Mouse (Mus musculus): ENCODE results near the gene Pard3b. TPM values are rescaled to one million over a fixed set of nuclear protein-coding genes. Genes with fewer than 3 reads are reported as not detected.

Pard3b gene
- polyA plus RNA-seq, 2 experiments = 0.44 to 1.4 TPM

DNA sequence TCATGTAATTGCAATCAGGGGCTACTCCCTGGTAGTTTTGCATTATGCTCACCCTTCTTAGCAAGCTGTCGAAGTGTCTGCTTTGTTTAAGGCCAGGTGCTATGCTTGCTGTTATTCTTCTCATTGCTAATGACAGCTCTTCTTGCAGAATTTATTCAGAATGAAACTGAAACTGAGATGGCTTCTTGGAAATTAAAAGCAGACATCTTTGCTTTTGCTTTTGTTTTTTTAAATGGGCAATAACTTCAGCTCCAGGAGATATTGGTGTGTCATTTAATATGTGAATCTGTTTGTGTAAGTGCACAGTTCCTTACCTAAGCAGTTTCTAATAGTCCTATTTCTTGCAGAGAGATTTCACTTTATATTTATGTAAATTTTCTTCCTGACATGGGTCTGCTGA, 562.3 kb downstream of the Pard3b start:
- Histone ChIP-seq H3K36me3 (replicated peaks; ENCODE audit: control insufficient read depth, insufficient read depth, low read depth) (no peaks in the 10 kb centered on the region), H3K9ac (replicated peaks) (no peak overlapping the region), H3K27ac (no peak overlapping the region), H3K4me1 (replicated peaks; ENCODE audit: control insufficient read depth in 2 of 2, insufficient read depth in 2 of 2, low read length in 1 of 2) (no peaks in the 10 kb centered on the region), H3K4me2 (ENCODE audit: low read depth) (no peak overlapping the region), H3K27me3 (ENCODE audit: control insufficient read depth, insufficient read depth, low read length) (no peaks in the 10 kb centered on the region), H3K4me3 (ENCODE audit: insufficient read depth in 1 of 2, low read depth in 2 of 2, low read length in 2 of 2) (no peak overlapping the region), H3K9me3 (ENCODE audit: control insufficient read depth, low read length) (no peaks in the 10 kb centered on the region)
- no peak for ATAC-seq (ENCODE audit: insufficient read depth)
- 56% methylated on average over 1 of the region's 1 CpGs for WGBS (ENCODE audit: insufficient replicate concordance)
- no peak for DNase-seq (ENCODE audit: low read depth in 3 of 3, low spot score in 3 of 3)
- TF ChIP-seq EP300 (IDR thresholded peaks at IDR 0.05; ENCODE audit: low read depth) = no peak
- TF ChIP-seq CTCF (IDR thresholded peaks at IDR 0.05; ENCODE audit: low read depth) = no peak

DNA sequence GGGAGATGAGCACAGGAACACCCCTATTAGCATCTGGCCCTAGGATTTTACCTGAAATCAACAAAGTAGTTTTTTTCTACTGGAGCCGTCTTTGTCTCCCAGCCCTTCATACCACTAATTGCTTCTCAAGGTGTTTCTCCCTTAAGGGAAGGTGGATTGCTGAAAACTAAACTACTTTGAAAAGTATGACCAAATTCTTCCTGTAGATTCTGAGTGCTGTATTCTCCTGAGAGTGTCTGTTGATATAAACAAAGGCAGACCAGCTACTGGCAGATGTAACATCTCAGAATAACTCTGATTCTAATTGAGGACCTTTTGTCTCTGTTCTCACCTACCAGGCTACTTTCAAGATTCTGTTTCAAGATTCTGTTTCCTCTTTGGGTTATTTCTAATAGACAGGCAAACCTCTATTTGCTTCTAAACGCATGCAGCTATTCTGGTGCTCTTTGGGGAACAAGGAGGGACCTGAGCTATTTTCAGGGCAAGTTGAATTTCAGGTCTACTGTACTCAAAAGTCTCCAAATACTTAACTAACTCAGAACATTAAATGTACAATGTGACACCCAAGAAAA, 563.1 kb downstream of the Pard3b start:
- no peak for DNase-seq (ENCODE audit: low read depth in 3 of 3, low spot score in 3 of 3)

DNA sequence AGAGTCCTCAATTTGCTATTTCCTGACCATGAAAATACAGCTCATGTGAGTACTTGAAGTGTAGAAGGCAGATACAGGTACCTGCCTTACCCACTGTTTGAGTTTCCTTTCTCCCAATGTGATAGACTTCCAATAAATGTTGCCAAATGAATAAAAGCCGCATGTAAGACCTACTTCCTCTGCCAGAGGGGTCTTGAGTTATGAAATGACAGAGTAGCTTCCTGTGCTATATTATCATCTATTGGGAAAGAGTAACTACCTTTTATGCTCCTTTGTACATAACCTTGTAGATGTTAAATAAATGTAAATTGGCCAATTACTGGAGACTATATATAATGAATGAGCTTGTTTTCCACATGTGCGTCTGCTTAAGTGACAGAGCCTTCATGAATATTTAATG, 574.7 kb downstream of the Pard3b start:
- 61% methylated on average over 2 of the region's 2 CpGs for WGBS (ENCODE audit: insufficient replicate concordance)
- ATAC-seq (ENCODE audit: insufficient read depth) = no peak
- no peak for DNase-seq (ENCODE audit: low read depth in 3 of 3, low spot score in 3 of 3)
- Histone ChIP-seq H3K27me3 (ENCODE audit: control insufficient read depth, insufficient read depth, low read length) (no peaks in the 10 kb centered on the region), H3K9me3 (ENCODE audit: control insufficient read depth, low read length) (no peaks in the 10 kb centered on the region), H3K36me3 (replicated peaks; ENCODE audit: control insufficient read depth, insufficient read depth, low read depth) (no peaks in the 10 kb centered on the region), H3K27ac (no peak overlapping the region), H3K9ac (replicated peaks) (no peak overlapping the region), H3K4me1 (replicated peaks; ENCODE audit: control insufficient read depth in 2 of 2, insufficient read depth in 2 of 2, low read length in 1 of 2) (no peaks in the 10 kb centered on the region), H3K4me3 (ENCODE audit: insufficient read depth in 1 of 2, low read depth in 2 of 2, low read length in 2 of 2) (no peak overlapping the region), H3K4me2 (ENCODE audit: low read depth) (no peak overlapping the region)
- no peak for TF ChIP-seq EP300 (IDR thresholded peaks at IDR 0.05; ENCODE audit: low read depth)
- no peak for TF ChIP-seq CTCF (IDR thresholded peaks at IDR 0.05; ENCODE audit: low read depth)

More for the DNA sequence above, 563.1 kb downstream of the Pard3b start:
- no peak overlapping the region for H3K4me3 ChIP-seq (ENCODE audit: insufficient read depth in 1 of 2, low read depth in 2 of 2, low read length in 2 of 2)
- no peak overlapping the region for H3K9ac ChIP-seq (replicated peaks)
- no peak for TF ChIP-seq CTCF (IDR thresholded peaks at IDR 0.05; ENCODE audit: low read depth)
- TF ChIP-seq EP300 (IDR thresholded peaks at IDR 0.05; ENCODE audit: low read depth) = no peak
- H3K4me1 ChIP-seq (replicated peaks; ENCODE audit: control insufficient read depth in 2 of 2, insufficient read depth in 2 of 2, low read length in 1 of 2) = no peaks in the 10 kb centered on the region
- no peak for ATAC-seq (ENCODE audit: insufficient read depth)
- 43% methylated on average over 2 of the region's 2 CpGs for WGBS (ENCODE audit: insufficient replicate concordance)
- H3K9me3 ChIP-seq (ENCODE audit: control insufficient read depth, low read length) = no peaks in the 10 kb centered on the region
- no peak overlapping the region for H3K27ac ChIP-seq
- no peaks in the 10 kb centered on the region for H3K36me3 ChIP-seq (replicated peaks; ENCODE audit: control insufficient read depth, insufficient read depth, low read depth)
- no peaks in the 10 kb centered on the region for H3K27me3 ChIP-seq (ENCODE audit: control insufficient read depth, insufficient read depth, low read length)
- H3K4me2 ChIP-seq (ENCODE audit: low read depth) = no peak overlapping the region

DNA sequence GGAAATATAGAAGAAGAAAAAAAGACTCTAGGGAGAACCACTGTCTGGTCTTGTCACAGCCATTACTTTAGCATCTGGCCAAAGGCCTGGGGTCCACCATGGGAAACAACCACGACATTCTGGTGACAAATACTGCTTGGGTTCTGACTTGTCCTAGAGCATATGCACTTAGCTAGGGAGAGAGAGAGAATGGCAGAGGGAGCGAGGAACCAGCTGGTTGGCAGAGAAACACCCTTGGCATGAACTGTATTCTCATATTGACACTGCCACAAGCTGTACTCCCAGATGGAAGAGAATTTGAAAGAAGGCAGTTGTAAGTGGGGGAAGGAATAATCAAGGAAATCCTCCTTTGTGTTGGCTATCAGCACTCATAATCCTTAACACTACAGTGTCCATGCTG, 577.2 kb downstream of the Pard3b start:
- 41% methylated on average over 2 of the region's 2 CpGs for WGBS (ENCODE audit: insufficient replicate concordance)
- Histone ChIP-seq H3K4me3 (ENCODE audit: insufficient read depth in 1 of 2, low read depth in 2 of 2, low read length in 2 of 2) (no peak overlapping the region), H3K27ac (no peak overlapping the region), H3K9me3 (ENCODE audit: control insufficient read depth, low read length) (no peaks in the 10 kb centered on the region), H3K4me1 (replicated peaks; ENCODE audit: control insufficient read depth in 2 of 2, insufficient read depth in 2 of 2, low read length in 1 of 2) (no peaks in the 10 kb centered on the region), H3K27me3 (ENCODE audit: control insufficient read depth, insufficient read depth, low read length) (no peaks in the 10 kb centered on the region), H3K4me2 (ENCODE audit: low read depth) (no peak overlapping the region), H3K36me3 (replicated peaks; ENCODE audit: control insufficient read depth, insufficient read depth, low read depth) (no peaks in the 10 kb centered on the region), H3K9ac (replicated peaks) (no peak overlapping the region)
- DNase-seq (ENCODE audit: low read depth in 3 of 3, low spot score in 3 of 3) (no peak), ATAC-seq (ENCODE audit: insufficient read depth) (no peak)
- TF ChIP-seq CTCF (IDR thresholded peaks at IDR 0.05; ENCODE audit: low read depth) = no peak
- TF ChIP-seq EP300 (IDR thresholded peaks at IDR 0.05; ENCODE audit: low read depth) = no peak

DNA sequence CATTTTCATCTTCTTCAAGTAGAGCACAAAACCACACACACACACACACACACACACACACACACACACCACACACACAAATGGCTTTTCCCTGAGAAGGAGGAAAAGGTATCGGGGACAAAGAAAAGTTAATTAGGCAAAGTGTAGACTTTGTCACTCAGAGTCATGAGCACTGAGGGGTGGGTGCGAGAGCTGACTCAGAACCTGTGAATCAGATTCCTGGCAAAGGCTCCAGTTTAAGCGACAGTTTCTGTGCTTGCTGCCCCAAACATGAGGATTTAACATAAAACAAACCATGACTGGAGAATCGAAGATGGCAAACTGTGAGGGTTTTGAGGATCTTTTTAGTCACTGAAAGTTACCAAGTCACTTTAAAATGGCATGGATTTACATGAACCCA, 577.9 kb downstream of the Pard3b start:
- Histone ChIP-seq H3K9ac (replicated peaks) (no peak overlapping the region), H3K4me3 (ENCODE audit: insufficient read depth in 1 of 2, low read depth in 2 of 2, low read length in 2 of 2) (no peak overlapping the region), H3K4me1 (replicated peaks; ENCODE audit: control insufficient read depth in 2 of 2, insufficient read depth in 2 of 2, low read length in 1 of 2) (no peaks in the 10 kb centered on the region), H3K4me2 (ENCODE audit: low read depth) (no peak overlapping the region), H3K27ac (no peak overlapping the region), H3K27me3 (ENCODE audit: control insufficient read depth, insufficient read depth, low read length) (no peaks in the 10 kb centered on the region), H3K9me3 (ENCODE audit: control insufficient read depth, low read length) (no peaks in the 10 kb centered on the region), H3K36me3 (replicated peaks; ENCODE audit: control insufficient read depth, insufficient read depth, low read depth) (no peaks in the 10 kb centered on the region)
- no peak for TF ChIP-seq EP300 (IDR thresholded peaks at IDR 0.05; ENCODE audit: low read depth)
- TF ChIP-seq CTCF (IDR thresholded peaks at IDR 0.05; ENCODE audit: low read depth) = no peak
- WGBS (ENCODE audit: insufficient replicate concordance) = 67% methylated on average over 4 of the region's 4 CpGs
- DNase-seq (ENCODE audit: low read depth in 3 of 3, low spot score in 3 of 3) (no peak), ATAC-seq (ENCODE audit: insufficient read depth) (no peak)
